Mouse (Mus musculus): ENCODE data around the gene Pbp2.

The Pbp2 gene

DNA sequence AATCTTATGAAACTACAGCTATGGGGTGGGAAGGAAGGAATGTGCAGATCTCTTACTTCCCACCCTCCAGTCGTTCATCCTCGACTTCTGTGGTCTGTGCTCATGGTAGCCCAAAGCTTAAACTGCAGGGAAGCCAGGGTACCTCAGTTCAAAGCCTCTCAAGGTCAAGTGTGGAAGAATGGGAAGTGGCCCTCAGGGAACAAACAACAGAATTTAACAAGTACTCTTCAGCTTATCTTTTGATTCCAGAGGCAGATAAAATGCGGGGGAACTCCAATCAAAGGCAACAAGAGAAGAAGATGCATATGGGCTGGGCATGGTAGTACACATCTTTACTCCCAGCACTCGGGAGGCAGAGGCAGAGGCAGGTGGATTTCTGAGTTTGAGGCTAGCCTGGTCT, 9.7 kb downstream of the Pbp2 start:
- no peak for DNase-seq

DNA sequence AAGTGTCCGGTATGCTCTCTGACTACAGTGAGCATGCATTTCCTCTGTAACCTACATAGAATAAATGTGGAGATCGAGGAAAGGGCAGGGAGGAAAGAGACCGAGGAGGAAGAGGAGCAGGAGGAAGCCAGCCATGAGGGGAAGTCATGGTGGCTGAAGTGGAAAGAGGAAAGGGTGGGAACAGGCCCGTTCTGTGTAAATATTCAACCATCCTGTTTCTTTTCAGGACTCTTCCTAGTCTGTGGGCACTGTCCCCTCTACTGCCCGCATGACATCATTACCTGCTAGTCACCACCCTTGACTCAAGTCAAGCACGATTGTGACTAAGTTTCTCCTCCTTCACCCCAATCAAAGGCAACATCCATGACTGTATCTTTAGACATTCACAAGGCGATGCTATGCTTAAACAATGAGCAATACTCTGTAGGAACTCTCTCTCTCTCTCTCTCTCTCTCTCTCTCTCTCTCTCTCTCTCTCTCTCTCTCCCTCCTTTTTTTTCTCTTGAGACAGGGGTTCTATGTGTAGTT, 11.1 kb downstream of the Pbp2 start:
- DNase-seq: no peak

DNA sequence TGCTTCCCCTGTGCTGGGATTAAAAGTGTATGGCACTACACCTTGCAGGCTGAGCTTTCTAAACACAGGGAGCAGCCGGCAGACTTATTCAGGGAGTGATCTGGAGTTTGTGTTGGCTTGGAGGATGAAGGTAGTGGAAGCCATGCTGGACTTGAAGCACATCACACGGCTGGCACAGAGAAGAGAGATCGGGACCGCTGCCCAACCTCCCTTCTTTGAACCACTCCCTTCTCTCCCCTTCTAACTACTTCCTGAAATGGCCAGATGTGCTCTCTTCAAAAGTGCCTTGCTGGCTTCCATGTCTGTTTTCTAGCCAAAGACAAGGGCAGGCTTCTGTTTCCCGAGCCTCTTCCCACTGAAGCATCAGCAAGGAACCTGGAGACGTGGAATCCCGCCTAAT, 12.6 kb downstream of the Pbp2 start:
- DNase-seq: no peak

DNA sequence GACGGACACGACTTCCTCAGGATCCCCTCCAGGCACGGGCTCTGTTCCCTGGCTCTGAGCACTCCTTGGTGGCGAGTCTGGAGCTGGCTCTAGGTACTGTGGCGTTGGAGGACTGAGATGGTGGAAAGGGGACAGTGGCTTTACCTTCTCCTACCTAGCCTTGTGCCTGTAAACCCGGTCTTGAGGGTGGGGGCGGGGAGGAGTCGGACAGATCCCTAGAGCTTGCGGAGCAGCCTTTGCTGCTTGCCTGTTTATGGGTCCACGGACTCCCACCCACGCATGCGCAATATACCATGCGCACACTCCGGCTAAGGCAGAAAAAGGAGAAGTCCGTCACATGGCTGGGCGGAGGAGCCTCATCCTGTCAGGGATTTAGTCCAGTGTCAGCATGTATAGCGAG, 13.9 kb downstream of the Pbp2 start:
- DNase-seq: no peak

DNA sequence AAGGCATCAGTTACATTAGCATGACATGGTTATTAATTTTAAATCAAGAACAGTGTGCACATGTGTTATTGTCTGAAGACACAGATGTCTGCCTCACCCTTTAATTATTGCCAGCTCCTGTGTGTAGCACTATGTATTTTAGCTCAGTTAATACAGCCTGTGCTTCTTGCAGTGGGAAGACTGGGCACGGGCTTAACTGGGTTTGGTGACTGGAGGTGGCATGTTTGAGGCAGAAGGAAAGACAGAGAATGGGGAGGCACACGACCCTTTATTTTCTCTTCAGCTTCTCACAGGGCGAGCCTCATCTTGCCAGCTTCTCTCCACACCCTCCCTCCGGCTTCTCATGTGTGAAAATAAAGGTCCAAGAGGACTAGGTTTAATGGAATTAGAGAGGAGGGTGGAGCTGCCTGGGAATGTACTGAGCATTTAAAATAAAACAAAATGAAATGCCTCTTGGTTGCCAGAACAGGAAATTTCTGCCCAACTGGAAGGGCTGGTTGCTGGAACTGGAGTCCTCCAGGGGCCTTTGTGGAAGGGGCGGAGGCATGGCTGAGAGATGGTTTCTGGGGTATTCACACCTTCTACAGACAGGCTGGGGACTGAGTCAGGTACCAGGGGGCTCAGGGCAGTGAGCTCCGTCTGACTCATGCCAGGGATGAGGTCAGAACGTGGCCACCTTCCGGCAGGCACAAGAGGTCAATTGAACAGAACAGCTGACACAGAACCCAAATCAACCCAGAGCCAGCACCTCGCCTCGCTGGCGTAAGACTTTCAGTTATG, 14.9 kb downstream of the Pbp2 start:
- DNase-seq: no peak

DNA sequence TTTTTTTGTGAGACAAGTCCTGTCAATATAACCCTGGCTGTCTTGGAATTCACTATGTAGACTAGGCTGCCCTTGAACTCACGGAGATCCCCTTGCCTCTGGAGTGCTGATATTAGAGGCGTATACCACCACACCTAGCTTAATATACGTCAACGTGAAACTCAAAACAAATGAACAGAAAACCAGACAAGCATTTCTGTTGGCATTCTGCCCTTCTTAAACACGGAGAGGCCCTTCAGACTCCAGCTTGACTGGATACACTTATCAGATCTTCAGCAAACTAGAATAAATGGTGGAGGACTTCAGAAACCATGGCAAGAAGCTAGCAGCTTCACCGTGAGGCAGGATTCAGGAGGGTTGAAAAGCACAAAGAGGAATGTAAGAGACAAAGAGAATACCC, 16.1 kb downstream of the Pbp2 start:
- no peak for DNase-seq

DNA sequence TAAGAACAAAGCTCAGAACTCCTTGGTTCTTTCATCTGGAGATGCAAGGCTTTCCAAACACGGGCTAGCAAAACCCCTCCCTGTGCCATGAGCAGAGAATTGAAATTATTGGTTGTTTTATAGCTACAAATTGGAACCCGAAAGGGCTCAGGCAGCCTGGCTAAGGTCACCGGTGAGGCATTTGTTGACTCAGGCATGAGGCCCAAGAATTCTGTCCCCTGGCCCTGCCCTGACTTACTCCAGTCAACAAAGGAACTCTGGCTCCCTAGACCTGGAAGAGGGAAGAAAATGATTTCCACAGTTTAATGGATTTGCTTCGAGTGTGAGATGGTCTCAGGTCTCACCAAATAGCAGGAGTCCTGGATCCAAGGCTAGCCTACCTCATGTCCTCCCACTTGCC, 17.8 kb downstream of the Pbp2 start:
- DNase-seq: no peak

DNA sequence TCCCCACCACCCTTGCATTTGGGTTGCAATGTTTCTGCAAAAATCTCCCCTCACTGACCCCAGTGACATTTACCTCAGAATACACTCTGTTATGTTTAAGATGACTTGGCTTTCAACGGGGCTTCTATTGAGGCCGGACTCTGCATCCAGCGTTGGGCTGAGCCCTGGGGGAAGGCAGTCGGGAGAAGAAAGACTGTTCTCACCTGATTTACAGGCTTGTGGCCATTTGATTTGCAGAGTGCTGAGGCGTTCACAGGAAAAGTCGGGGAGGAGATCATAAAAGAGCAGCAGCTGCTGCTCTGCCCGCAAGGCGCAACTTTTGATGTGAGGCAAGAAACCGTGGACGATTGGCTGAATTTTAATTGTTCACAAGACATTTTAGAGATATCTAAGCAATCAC, 30.3 kb downstream of the Pbp2 start:
- no peak for DNase-seq

DNA sequence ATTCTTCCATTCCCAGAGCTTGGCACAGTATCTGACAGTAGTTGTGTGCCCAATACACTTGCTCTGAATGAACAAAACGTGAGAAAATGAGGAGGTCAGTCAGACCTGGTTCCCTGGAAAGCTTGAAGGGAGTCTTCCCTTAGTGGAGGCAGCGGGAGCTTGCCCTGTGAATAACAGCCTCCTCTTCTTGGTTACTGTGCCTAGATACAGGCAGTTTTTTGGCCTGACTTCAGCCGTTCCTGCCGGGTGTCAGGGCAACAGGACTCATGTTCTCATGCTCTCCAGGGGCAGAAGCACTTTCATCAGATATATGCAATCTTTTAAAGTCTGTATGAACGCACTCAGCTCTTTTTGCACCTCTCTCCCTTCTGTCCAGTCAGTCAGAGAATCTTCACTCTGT, 30.9 kb downstream of the Pbp2 start:
- DNase-seq: no peak

DNA sequence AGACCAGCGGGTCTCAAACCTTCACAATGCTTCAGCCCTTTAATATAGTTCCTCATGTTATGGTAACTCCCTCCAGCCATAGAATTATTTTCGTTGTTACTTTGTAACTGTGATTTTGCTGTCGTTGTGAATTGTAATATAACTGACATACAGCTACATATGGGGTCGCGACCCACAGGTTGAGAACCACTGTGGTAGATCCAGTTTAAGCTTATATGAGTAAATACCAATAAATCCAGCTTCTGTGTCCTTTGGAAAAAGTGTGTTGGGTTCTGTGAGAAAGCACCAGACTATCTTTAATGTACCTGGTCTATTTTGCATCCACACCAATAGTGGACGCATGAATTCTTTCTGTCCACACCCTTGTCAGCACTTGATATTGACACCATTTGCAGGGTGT, 31.9 kb downstream of the Pbp2 start:
- DNase-seq: no peak

DNA sequence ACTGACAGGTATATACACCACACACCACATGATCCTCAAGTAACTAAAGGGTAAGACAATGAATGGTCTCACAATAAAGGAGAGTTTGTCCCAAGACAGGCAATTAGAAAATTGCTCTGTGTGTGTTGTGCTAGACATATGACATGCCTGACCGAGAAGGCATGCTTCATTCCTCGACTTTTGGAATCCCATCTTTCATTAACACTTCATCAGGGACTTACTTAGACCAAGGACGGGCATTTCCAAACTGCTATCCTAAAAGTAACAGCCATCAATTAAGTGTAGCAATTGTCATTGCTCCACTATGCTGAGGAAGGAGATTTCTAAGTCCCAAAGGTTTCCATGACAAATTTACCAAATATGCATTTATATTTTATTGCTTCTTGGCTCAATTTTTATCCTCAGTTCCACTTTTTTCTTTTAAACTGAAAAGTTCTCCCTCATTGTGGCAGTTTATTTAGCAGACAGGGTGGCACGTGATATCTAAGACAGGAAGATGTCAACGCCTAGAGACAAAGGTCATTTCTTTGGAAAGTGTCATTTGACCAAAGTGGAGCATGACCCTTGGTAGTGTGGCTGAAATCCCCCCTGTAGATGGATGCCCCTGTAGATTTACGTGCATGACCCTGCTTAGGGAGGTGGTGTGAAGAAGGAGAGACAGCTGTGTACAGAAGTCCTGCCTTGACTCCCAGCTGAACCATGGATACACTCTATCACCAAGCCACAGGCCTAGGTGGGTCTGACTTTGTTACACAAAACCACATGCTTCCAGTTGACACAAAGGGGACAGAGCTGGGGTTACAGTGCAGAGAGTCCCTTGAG, 33.5 kb downstream of the Pbp2 start:
- DNase-seq: no peak

DNA sequence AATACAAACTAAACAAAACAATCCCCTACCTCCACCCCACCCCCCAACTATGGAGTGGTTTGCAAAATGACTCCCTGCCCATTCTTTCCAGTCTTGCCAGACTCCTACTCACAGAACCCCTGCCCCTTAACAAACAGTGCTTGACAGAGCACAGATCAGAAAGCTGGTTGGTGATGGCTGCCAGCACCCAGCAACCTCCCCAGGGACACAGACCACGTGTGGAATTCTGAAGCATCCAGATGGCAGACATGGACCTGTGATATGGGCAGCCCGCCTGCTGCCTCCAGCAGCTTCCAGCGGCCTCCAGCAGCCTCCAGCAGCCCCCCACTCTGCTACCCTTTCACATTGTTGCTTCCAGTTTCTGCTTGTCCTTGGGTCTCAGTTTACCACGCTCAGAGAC, 35.0 kb downstream of the Pbp2 start:
- DNase-seq: no peak

DNA sequence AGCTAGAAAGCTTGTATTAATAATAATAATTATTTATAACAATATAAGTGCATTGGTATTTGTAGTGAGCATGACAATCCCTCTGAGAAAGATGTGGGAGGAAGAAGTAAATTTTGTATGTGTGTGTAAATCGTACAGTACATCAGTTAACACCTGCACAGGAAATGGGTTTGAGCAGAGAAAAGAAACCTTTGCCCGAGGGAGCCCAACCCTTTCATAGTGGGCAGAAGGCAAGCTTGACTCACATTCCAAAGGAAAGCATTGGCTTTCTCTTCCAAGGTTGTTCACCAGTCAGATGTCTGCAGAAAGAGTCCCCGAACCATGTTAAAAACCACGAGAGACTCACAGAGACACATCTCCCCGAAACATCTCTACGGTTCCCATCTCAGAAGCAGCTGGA, 37.1 kb downstream of the Pbp2 start:
- DNase-seq: no peak

DNA sequence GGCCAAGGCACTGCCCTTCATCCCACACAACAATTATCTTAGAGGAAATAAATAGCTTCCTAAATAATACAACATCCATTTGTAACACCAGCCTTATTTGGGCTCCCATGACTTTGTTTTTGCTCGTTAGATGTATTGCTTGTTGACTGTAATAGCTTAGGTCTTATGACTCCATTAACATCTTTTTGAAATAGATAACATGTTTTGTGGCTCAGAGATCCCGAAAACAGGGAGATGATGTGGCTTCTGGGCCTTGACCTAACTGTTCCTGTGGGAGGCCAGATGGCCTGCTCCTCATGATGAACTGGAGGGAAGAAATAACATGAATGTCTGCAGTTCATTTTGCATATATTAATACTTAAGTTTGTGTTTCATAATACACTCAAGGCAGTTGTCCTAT, 38.4 kb downstream of the Pbp2 start:
- no peak for DNase-seq

DNA sequence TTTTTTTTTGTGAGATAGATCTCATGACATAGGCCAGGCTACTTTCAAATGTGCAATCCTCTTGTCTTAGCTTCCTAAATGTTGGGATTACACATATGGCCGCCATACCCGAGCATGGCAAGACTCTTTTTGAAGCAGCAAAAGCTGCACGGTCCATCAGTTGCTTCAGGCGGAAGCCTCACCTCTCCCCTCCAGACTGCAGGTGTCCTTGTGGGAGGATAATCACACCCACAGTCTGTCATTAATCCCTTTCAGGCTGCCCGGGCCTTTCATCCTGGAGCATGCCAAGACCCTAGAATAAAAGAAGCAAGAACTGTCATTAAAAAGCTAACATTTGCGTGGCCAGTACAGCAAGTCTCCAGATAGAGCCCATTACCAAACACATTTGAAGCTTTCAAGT, 40.6 kb downstream of the Pbp2 start:
- no peak for DNase-seq

DNA sequence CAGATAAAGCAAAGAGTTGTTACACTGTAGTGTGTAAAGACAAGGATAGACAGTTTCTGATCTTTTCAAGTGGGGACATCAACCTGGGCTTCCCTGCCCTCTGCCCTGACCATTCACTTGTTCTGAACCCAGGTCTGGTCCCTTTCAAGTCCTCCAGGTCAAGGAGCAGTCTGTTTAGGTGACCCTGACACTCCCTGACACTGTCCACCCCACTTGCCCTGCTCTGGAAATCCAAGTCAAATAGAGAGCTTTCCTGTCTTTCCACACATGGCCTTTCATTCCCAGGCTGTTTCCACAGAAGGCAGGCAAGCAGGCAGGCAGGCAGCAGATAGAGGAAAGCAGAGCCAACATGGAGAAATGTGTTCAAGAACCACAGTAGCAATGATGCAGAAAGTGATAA, 41.8 kb downstream of the Pbp2 start:
- DNase-seq: no peak

DNA sequence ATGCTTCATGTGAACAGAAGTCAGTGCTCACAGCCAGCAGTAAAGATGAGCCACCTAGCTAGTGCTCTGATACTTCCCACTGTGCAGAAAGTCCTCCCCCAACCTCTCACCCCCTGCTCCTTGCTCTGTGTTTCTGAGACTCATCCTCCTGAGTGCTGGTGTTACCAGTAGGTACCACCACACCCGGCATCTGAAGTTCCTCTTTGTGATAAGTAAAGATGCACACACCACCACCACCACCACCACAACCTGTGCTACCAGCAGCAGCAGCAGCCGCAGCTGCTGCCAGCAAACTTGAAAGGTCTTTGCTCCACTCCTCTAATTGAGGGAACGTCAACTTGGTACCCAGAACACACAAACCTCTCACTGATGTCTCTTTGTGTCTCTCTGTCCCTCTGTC, 43.0 kb downstream of the Pbp2 start:
- DNase-seq: no peak

DNA sequence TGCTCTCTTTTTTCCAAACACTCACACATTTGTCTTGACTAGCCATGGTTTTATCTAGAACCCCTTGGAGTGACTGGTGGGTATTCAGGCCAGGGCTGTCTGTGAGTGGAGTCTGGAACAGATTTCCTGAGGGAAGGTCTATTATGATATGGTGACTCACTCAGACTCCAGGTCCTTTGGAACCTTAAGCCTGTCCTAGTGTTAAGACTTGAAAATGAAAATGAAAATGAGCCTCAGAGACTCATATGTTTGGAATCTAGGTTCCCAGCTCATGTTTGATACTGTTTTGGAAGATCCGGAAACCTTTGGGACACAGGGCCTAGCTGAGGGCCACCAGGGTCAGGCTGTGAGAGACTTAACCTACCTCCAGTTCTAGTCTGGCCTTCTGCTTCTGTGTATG, 44.1 kb downstream of the Pbp2 start:
- no peak for DNase-seq

DNA sequence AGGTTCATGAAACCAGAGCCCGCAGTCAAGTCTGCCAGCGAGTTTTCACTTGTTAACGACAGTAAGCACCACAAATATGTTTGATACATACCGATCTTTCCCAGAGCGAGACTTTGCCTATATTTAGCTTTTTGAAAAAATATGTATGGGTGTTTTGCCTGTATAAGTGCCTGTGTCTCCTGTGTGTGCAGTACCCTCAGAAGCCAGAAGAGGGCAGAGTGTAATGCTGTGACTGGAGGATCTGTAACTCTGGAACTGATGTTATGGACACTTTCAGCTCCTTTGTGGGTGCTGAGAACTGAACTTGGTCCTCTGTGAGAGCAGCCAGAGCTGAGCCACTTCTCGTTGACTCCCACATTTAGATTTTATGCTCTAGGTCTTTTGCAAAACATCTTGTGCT, 46.1 kb downstream of the Pbp2 start:
- DNase-seq: no peak

DNA sequence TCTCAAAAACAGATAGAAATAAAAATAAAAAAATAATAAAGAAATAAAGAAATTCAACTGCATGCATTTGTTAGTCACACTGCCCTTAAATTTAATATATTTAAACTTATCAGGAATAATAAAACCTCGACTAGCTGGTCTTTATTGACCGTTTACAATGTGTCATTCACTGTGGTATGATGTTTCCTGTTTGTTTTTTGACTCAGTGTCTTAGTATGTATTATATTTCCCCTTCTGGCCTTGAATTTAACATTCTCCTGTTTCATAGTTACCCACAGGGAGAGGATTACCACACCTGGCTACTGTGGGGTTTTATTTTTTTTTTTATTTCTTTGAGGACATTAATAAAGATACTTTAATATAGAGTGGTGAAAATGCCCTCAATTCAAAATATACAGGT, 47.6 kb downstream of the Pbp2 start:
- no peak for DNase-seq

DNA sequence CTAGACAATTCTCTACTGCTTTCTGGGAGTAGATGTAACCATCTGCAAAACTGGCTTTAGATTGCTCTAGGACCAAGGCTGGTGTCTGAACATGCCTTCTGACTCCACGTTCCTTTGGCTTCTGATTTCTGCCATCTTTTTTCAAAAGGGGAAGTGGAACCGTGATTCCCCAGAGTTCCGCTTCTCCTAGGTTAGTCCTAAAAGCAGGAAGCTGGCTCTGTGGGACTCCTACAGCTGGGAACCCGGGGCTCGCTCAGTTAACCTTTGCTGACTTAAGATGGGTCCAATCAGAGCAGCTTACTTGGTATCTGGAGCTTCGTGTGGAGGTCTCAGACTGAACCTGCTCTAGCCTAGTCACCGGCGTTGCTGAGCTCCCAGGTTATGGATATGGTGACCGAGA, 49.1 kb downstream of the Pbp2 start:
- DNase-seq: no peak

DNA sequence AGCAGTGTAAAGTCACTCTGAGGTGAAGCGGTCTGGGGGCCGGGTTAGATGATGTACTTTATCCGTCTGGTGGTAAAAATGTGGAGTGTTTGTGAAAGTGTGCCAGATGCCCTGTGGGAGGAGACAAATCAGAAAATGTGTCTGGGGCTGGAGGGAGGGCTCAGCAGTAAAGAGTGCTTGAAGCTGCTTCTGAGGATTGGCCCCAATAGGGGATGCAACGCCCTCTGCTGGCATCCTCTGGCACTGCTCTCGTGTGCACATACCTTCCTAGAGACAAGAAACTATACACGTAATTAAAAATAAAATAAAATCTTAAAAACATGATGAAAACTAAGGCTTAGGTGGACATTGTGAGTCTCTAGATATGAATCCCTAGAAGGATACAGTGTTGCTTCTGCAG, 49.8 kb downstream of the Pbp2 start:
- DNase-seq: no peak

Data from cerebellum, postnatal 36 days (tissue).